Mouse (Mus musculus): ENCODE measurements around the gene Hlcs.

The Hlcs gene

GRCm38 (mm10) chr16:94327781-94328711 lies 14.7 kb upstream of the Hlcs start, which contains the start of gene Ripply3:
Ripply3 (plus strand) TSS chr16:94328420.
- peak; percentile 84 to 86 for DNase-seq

- DNase-seq, result no peak
Observed at GRCm38 (mm10) chr16:94326008-94326407, 12.6 kb upstream of the Hlcs start.

GRCm38 (mm10) chr16:94323681-94324080 lies 10.3 kb upstream of the Hlcs start:
- peak in 1 of 2 experiments; percentile 31 for DNase-seq

- DNase-seq, result no peak
Observed at GRCm38 (mm10) chr16:94320223-94320622, 6.9 kb upstream of the Hlcs start.

- peak; percentile 79 to 86 for DNase-seq
Observed at GRCm38 (mm10) chr16:94317752-94318151, 4.4 kb upstream of the Hlcs start.

GRCm38 (mm10) chr16:94315215-94315614 lies 1.8 kb upstream of the Hlcs start:
- DNase-seq, result no peak

GRCm38 (mm10) chr16:94314626-94315025 lies 1.3 kb upstream of the Hlcs start:
- no peak for DNase-seq

GRCm38 (mm10) chr16:94312663-94313228 lies 625 bp downstream of the Hlcs start:
- peak; percentile 84 for DNase-seq

GRCm38 (mm10) chr16:94311931-94312330 lies 1.4 kb downstream of the Hlcs start:
- no peak for DNase-seq

GRCm38 (mm10) chr16:94311416-94311815 lies 2.0 kb downstream of the Hlcs start:
- DNase-seq, result no peak

- no peak for DNase-seq
Observed at GRCm38 (mm10) chr16:94309025-94309424, 4.3 kb downstream of the Hlcs start.

- DNase-seq, result no peak
Observed at GRCm38 (mm10) chr16:94307942-94308341, 5.4 kb downstream of the Hlcs start.

- DNase-seq, result no peak
Observed at GRCm38 (mm10) chr16:94307526-94307925, 5.8 kb downstream of the Hlcs start.

- DNase-seq, result no peak
Observed at GRCm38 (mm10) chr16:94303203-94303535, 10.2 kb downstream of the Hlcs start.

- DNase-seq, result peak; percentile 42 to 71
Observed at GRCm38 (mm10) chr16:94302274-94303202, 10.8 kb downstream of the Hlcs start.

GRCm38 (mm10) chr16:94301696-94302095 lies 11.7 kb downstream of the Hlcs start:
- no peak for DNase-seq

GRCm38 (mm10) chr16:94301194-94301593 lies 12.2 kb downstream of the Hlcs start:
- DNase-seq, result no peak

- DNase-seq, result no peak
Observed at GRCm38 (mm10) chr16:94299210-94299609, 14.2 kb downstream of the Hlcs start.

GRCm38 (mm10) chr16:94298081-94298480 lies 15.3 kb downstream of the Hlcs start:
- no peak for DNase-seq

GRCm38 (mm10) chr16:94291141-94291540 lies 22.2 kb downstream of the Hlcs start:
- DNase-seq, result no peak

GRCm38 (mm10) chr16:94290073-94290999 lies 23.0 kb downstream of the Hlcs start:
- DNase-seq, result peak; percentile 73 to 92
